Mouse (Mus musculus): ENCODE measurements around the gene Ankrd37. TPM values are rescaled to one million over a fixed set of nuclear protein-coding genes. Genes with fewer than 3 reads are reported as not detected.
A peak's percentile ranks its signal among the peaks of the same experiment; 100 is the strongest.

Ankrd37 gene
- total RNA-seq, 2 experiments from 2014 or later, result 5.0 to 8.0 TPM

DNA sequence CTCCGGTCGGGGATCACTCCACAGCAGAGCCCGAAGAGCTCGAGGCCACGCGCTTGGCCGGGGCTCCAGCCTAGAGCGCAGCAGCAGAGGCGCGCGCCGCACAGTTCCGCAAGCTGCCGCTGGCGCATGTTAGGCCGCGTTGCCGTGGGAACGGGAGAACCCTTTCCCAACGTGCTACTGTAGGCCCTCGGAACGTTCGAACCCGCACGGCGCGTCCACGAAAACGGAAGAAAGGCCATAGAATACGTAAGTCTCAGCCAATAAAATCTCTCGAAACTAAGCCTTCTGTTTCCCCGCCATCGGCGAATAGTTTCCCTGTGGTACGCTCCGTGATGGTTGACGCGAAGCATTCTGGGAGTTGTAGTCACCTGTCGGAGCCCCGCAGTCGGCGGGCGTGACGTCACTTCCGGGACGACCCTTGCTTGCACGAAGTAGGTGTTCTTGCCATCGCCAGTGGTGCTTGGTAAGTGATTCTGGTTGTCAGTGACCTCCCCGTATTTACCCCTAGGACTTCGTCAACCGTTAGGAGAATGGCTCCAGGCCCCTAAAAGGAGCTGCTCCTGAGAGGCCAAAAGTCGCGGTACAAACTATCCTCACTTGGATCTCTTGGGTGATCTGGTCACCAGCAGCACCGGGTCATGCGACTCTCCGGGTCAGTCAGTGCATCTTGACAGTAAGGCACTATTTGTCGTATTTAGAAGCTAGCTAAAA lies 30.2 kb downstream of the Ankrd37 start, which contains the start of the genes 1700029J07Rik and Ufsp2:
1700029J07Rik (minus strand) TSS at position 127 of the 711 bp plus-strand sequence.
Ufsp2 (plus strand) TSS at position 403 of the 711 bp plus-strand sequence.
- DNase-seq, result peak; percentile 98
- intact Hi-C loops (cut with DNase I), result no loop called here

- intact Hi-C loops (cut with DNase I), result no loop called here
- no peak for DNase-seq
Observed at GRCm38 (mm10) chr8:45973988-45974505, 31.5 kb downstream of the Ankrd37 start.

DNA sequence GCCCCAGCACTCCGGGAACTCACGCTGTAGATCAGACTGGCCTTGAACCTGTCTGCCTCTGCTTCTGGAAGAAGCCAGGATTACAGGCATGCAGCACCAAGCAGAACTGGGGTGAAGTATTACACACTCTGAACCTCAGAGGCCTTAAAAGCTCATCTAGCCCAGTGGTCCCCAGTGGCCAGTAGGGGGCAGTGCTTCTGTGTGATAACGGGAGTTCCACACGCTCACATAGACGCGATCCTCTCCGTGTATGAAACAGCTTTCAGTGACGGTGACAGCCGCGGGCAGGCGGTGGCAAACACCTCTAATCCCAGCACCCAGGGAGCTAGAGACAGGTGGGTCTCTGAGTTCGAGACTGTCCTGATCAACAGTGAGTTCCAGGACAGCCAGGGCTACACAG lies 34.6 kb downstream of the Ankrd37 start:
- intact Hi-C loops (cut with DNase I), result no loop called here

DNA sequence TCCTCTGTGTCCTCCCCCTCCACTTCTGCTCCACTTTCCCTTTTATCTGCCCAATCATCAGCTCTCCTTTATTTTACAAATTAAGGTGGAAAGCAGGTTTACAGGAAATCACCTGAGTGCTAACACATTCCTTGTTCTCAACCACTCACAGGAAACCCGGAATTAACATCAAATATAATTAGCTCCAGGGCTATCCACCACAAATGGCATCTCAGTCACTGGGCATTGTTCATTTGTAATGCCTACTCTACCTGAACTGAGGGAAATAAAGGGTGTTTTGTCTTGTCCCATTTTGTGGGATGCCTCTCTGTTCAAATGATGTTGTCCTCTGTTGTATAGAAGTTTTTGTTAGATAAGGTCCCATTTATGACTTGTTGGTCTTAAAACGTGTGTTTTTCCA lies 54.9 kb downstream of the Ankrd37 start:
- intact Hi-C loops (cut with DNase I), result no loop called here
- no peak for DNase-seq

More for the DNA sequence above, 34.6 kb downstream of the Ankrd37 start:
- no peak for DNase-seq

Other genes starting within 250 kb of the Ankrd37 start
- gene Pdlim3, start 120.2 kb downstream of the Ankrd37 start, total RNA-seq (2021), result 1 to 10 TPM in 1 of 2 experiments, under 1 TPM in 1; 0.26 to 1.0 TPM
- gene Ccdc110, start 71.1 kb downstream of the Ankrd37 start, total RNA-seq (2021), result 1 to 10 TPM; 1.1 to 1.2 TPM
- 1 to 10 TPM; 3.1 to 3.6 TPM for gene 1700029J07Rik, start 30.5 kb downstream of the Ankrd37 start, total RNA-seq (2021)
- 10 to 100 TPM; 38.8 to 44.1 TPM for gene Ufsp2, start 30.2 kb downstream of the Ankrd37 start, total RNA-seq (2021)
- gene Lrp2bp, start 6.4 kb downstream of the Ankrd37 start, total RNA-seq (2021), result under 1 TPM; 0.32 to 0.62 TPM
- 10 to 100 TPM; 17.5 to 20.8 TPM for gene Cfap97, start 146.1 kb upstream of the Ankrd37 start, total RNA-seq (2021)
- 10 to 100 TPM; 33.8 to 36.2 TPM for gene Snx25, start 146.5 kb upstream of the Ankrd37 start, total RNA-seq (2021)
- gene Slc25a4, start 205.6 kb upstream of the Ankrd37 start, total RNA-seq (2021), result 100 to 1,000 TPM; 513 to 540 TPM

All from left cerebral cortex, postnatal 4 days (tissue).